Mouse (Mus musculus) embryonic facial prominence, embryonic 11.5 days (tissue): ENCODE measurements around the gene Zfp42. TPM values are rescaled to one million over a fixed set of nuclear protein-coding genes. Genes with fewer than 3 reads are reported as not detected.

ENCODE experiments used
- ATAC-seq: fragments of 200-750 bp; cut with Nextera tagmentation; replicated peaks from 2 replicates; pipeline ENCODE4 v1.8.0; 2017; ENCODE audit warnings: low read depth; ENCODE audit not compliant: insufficient number of reproducible peaks, low FRiP score, low TSS enrichment
- DNase-seq: peaks from one replicate; pipeline ENCODE4 v3.0.0-alpha.2; 2015; ENCODE audit warnings: low spot score
- H3K27ac ChIP-seq: fragments of 300-500 bp; sonication (generic); replicated peaks from 2 replicates; pipeline ENCODE4 v1.5.1; 2014; ENCODE audit warnings: mild to moderate bottlenecking, low read depth, low read length, control low read depth
- H3K27me3 ChIP-seq: fragments of 300-500 bp; sonication (generic); 2 replicates; pipeline ENCODE4 v1.6.1; 2014; ENCODE audit warnings: mild to moderate bottlenecking, low read length, moderate library complexity, mixed read lengths; ENCODE audit not compliant: control insufficient read depth, insufficient read depth
- H3K36me3 ChIP-seq: fragments of 300-500 bp; sonication (generic); replicated peaks from 2 replicates; pipeline ENCODE4 v1.6.1; 2014; ENCODE audit warnings: low read depth, mild to moderate bottlenecking, low read length, moderate library complexity, mixed read lengths; ENCODE audit not compliant: control insufficient read depth, insufficient read depth
- H3K4me1 ChIP-seq: fragments of 300-500 bp; sonication (generic); 2 replicates; pipeline ENCODE4 v1.6.1; 2014; ENCODE audit warnings: low read length, mixed read lengths; ENCODE audit not compliant: control insufficient read depth, insufficient read depth
- H3K4me2 ChIP-seq: fragments of 300-500 bp; sonication (generic); 2 replicates; pipeline ENCODE4 v1.6.1; 2014; ENCODE audit warnings: low read depth, mild to moderate bottlenecking, control low read depth, low read length, moderate library complexity
- H3K4me3 ChIP-seq: fragments of 300-500 bp; sonication (generic); 2 replicates; pipeline ENCODE4 v1.5.1; 2014; ENCODE audit warnings: low read depth, low read length, control low read depth
- H3K9ac ChIP-seq: fragments of 300-500 bp; sonication (generic); replicated peaks from 2 replicates; pipeline ENCODE4 v1.6.1; 2014; ENCODE audit warnings: mild to moderate bottlenecking, control low read depth, low read length
- H3K9me3 ChIP-seq: fragments of 300-500 bp; sonication (generic); replicated peaks from 2 replicates; pipeline ENCODE4 v1.6.1; 2016; ENCODE audit warnings: mild to moderate bottlenecking, low read length, inconsistent platforms, mixed read lengths; ENCODE audit not compliant: control insufficient read depth
- WGBS: fragments of 180-500 bp; shearing (Covaris S2); extraction: QIAGEN DNeasy Blood & Tissue Kit; methylation state at CpG from one replicate; pipeline ENCODE4 v1.1.7; 2014; 5-methylcytosine and 5-hydroxymethylcytosine counted together
- polyA plus RNA-seq: library from polyadenylated mRNA; unstranded; fragments of >200 nt; fragmentation: Nextera tagmentation; extraction: Ambion mirVana; gene quantifications from 2 replicates; pipeline ENCODE4 v1.2.1, GENCODE M21; 2014

Gene Zfp42
- polyA plus RNA-seq, 1 experiment from 2014 or later: not detected

DNA sequence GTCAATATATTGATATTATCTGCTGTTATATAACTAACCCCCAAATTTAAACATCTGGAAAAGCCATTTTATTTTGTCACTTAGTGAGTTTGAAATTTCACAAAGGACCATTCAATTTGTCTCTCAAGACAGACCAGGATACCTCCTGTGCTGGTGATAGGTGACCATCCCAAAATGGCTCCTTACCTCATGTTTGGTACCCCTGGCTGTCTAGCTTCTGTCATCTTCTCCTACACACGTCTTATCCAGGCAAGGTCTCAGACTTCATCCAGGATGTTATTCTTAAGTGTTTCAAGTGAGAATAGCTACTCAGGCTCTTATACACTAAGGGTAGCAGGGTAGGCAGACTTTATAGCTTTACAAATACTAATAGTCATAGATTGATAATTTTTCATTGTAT is 17.9 kb downstream of the Zfp42 start:
- Histone ChIP-seq H3K9me3 (no peaks in the 10 kb centered on the region), H3K4me2 (no peak overlapping the region), H3K27ac (no peak overlapping the region), H3K9ac (no peak overlapping the region), H3K27me3 (no peaks in the 10 kb centered on the region), H3K4me1 (no peaks in the 10 kb centered on the region), H3K36me3 (no peaks in the 10 kb centered on the region), H3K4me3 (no peak overlapping the region)
- ATAC-seq (no peak), DNase-seq (no peak)
- 88% methylated on average over 1 of the region's 1 CpGs for WGBS

DNA sequence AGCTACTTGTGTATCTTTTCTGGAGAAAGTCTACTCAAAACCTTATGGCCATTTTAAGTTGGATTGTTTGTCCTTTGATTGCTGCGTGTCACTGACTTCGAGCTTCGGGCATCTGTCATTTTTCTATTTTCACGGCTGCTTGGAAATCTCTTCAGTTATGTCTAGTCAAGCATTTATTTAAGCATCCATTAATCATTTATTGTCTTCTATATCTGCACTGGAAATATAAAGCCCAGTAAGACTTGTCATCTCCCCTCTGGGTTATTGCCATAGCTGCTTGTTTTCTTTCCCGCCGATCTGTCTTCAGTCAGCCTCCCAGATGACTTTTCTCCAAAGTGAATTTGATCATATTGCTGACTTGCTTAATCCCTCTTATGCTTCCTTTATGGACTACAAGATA is 19.3 kb downstream of the Zfp42 start:
- Histone ChIP-seq H3K4me3 (no peak overlapping the region), H3K4me2 (no peak overlapping the region), H3K9me3 (no peaks in the 10 kb centered on the region), H3K36me3 (no peaks in the 10 kb centered on the region), H3K27ac (no peak overlapping the region), H3K4me1 (no peaks in the 10 kb centered on the region), H3K27me3 (no peaks in the 10 kb centered on the region), H3K9ac (no peak overlapping the region)
- 93% methylated on average over 6 of the region's 6 CpGs for WGBS
- DNase-seq: no peak
- no peak for ATAC-seq

DNA sequence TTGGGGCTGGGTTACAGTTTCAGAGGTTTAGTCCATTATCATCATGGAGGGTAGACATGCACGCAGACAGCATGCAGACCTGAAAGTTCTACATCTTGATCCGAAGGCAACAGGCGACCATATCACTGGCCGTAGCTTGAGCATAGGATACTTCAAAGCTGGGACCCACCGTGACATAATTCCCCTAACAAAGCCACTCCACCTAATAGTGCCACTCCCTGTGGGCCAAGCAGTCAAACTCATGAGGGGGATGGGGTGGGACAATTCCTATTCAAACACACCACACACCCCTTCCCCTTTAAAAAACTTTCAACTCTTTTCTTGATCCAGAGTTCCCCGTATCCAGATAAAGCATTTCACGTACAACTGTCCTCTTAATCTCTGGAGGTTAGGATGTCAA is 23.5 kb downstream of the Zfp42 start:
- 91% methylated on average over 7 of the region's 7 CpGs for WGBS
- Histone ChIP-seq H3K27me3 (no peaks in the 10 kb centered on the region), H3K4me2 (no peak overlapping the region), H3K4me1 (no peaks in the 10 kb centered on the region), H3K9me3 (no peaks in the 10 kb centered on the region), H3K27ac (no peak overlapping the region), H3K4me3 (no peak overlapping the region), H3K9ac (no peak overlapping the region), H3K36me3 (no peaks in the 10 kb centered on the region)
- DNase-seq (no peak), ATAC-seq (no peak)

DNA sequence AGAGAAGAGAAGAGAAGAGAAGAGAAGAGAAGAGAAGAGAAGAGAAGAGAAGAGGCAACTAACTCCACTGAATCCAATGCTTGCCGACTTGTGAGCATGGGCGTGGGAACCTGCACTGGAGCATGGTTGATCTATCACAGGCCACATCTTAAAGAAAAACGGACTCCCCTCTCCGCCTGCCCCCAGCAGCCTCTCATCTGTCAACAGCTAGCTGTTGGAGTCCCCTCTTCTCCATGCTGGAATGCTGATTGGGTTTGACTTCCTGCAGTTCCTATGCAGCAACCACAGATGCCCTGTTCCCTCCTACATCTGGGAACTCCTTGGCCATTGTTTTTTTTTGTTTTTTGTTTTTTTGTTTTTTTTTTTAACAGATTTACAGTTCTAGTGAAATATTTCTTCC is 28.4 kb downstream of the Zfp42 start:
- no peaks in the 10 kb centered on the region for H3K36me3 ChIP-seq
- no peak overlapping the region for H3K4me3 ChIP-seq
- H3K4me1 ChIP-seq: no peaks in the 10 kb centered on the region
- DNase-seq (no peak), ATAC-seq (no peak)
- no peak overlapping the region for H3K27ac ChIP-seq
- H3K9ac ChIP-seq: no peak overlapping the region
- no peaks in the 10 kb centered on the region for H3K27me3 ChIP-seq
- H3K4me2 ChIP-seq: no peak overlapping the region
- 59% methylated on average over 4 of the region's 4 CpGs for WGBS
- no peaks in the 10 kb centered on the region for H3K9me3 ChIP-seq

DNA sequence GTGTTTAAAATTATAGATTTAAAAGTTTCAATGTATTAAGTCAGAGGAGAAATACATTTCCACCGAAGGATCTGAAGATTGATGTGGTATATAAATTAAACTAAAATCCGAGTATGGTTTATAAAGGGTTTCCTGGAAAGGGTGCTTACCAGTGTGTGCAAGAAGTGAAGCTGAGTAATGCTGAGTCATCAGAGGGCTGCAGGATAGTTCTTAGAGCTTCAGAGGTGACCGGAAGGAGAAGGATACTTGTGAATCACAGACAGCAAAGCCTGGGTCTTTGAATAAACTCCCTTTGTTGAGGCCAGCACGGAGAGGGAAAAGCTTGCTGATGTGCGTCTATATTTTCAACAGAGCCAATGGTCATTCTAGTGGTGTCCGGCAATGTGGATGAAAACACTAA is 45.8 kb downstream of the Zfp42 start:
- no peak overlapping the region for H3K27ac ChIP-seq
- DNase-seq (no peak), ATAC-seq (no peak)
- no peak overlapping the region for H3K4me3 ChIP-seq
- no peak overlapping the region for H3K9ac ChIP-seq
- 89% methylated on average over 6 of the region's 6 CpGs for WGBS
- H3K27me3 ChIP-seq: no peaks in the 10 kb centered on the region
- no peaks in the 10 kb centered on the region for H3K36me3 ChIP-seq
- H3K9me3 ChIP-seq: no peaks in the 10 kb centered on the region
- H3K4me2 ChIP-seq: no peak overlapping the region
- no peaks in the 10 kb centered on the region for H3K4me1 ChIP-seq

DNA sequence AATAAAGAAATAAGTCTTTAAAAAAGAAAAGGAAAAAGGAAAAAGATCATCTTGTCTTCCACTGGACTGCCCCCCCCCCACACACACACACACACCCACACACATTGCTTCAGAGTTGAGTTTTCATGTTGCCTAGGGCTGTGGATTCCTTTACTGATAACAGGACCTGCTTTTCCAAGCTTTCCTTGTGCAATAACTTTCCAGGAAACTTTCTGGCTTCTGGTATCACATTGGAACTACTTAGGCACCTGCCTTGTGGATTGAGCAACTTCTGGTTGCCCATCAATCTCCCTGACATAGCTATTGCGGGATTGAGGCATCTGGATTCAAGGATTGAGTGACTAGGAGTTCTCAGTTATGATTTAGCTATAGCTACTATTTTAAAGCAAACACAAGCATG is 48.9 kb downstream of the Zfp42 start:
- Histone ChIP-seq H3K36me3 (no peaks in the 10 kb centered on the region), H3K27me3 (no peaks in the 10 kb centered on the region), H3K4me3 (no peak overlapping the region), H3K27ac (no peak overlapping the region), H3K9ac (no peak overlapping the region), H3K4me2 (no peak overlapping the region), H3K9me3 (no peaks in the 10 kb centered on the region), H3K4me1 (no peaks in the 10 kb centered on the region)
- DNase-seq: no peak
- 93% methylated on average over 1 of the region's 1 CpGs for WGBS
- no peak for ATAC-seq

DNA sequence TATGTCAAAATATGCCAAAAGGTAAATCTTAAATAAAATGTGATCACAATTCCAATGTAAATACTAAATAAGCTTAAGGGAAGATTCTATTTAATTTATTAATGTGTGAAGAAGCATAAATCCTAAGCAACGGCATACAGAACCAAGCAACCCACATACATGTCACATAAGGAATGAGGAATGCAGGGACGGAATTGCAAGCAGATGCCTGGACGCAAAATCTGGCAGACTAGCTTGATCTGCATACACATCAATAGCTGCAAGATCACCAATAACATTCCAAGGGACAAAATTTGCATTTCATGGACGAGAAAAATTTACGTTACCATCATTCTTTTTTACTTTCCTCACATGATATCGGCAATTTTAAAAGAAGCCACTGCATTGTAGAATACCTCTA is 51.1 kb downstream of the Zfp42 start:
- no peak for DNase-seq
- H3K4me1 ChIP-seq: no peaks in the 10 kb centered on the region
- no peaks in the 10 kb centered on the region for H3K9me3 ChIP-seq
- H3K27ac ChIP-seq: no peak overlapping the region
- ATAC-seq: no peak
- no peak overlapping the region for H3K4me2 ChIP-seq
- H3K9ac ChIP-seq: no peak overlapping the region
- H3K27me3 ChIP-seq: no peaks in the 10 kb centered on the region
- 72% methylated on average over 6 of the region's 6 CpGs for WGBS
- no peaks in the 10 kb centered on the region for H3K36me3 ChIP-seq
- H3K4me3 ChIP-seq: no peak overlapping the region

DNA sequence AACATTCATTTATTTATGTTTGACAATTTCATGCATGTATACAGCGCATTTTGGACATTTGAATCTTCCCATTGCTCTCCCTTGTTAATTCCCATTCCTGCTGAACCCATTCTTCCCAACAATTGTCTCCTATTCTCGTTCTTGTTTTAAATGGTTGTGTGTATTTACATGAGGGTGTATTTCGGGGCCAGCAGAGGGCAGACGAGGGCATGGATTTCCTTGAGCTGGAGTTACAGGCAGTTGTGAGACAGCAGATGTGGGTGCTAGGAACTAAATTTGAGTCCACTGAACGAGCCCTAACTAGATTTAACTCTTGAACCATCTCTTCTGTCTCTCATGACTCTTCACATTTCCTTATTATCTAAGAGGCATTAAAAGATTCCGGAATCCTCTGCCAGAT is 55.1 kb downstream of the Zfp42 start:
- H3K27ac ChIP-seq: no peak overlapping the region
- DNase-seq (no peak), ATAC-seq (no peak)
- H3K27me3 ChIP-seq: no peaks in the 10 kb centered on the region
- WGBS: 78% methylated on average over 6 of the region's 6 CpGs
- no peak overlapping the region for H3K9ac ChIP-seq
- H3K36me3 ChIP-seq: no peaks in the 10 kb centered on the region
- no peak overlapping the region for H3K4me2 ChIP-seq
- no peak overlapping the region for H3K4me3 ChIP-seq
- H3K9me3 ChIP-seq: no peaks in the 10 kb centered on the region
- H3K4me1 ChIP-seq: no peaks in the 10 kb centered on the region

DNA sequence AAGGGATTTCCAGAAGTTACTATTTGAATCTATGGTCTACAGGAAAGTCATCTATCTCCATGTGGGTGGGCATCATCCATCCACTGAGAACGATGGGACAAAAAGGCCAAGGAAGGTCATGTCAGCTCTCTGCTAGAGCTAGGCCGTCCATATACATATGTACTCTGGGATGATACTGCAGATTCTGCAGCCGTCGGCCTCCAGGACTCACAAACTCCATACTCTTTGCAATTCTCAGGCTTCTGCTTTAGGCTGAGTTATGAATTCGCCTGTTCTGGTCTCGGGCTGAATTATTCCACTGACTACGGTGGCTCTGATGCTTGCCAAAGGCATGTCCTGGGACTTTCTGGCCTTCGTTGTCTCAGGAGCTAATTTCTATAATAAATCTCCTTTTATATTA is 58.1 kb downstream of the Zfp42 start:
- H3K4me2 ChIP-seq: no peak overlapping the region
- H3K9ac ChIP-seq: no peak overlapping the region
- H3K4me1 ChIP-seq: no peaks in the 10 kb centered on the region
- WGBS: 85% methylated on average over 8 of the region's 8 CpGs
- H3K4me3 ChIP-seq: no peak overlapping the region
- no peaks in the 10 kb centered on the region for H3K27me3 ChIP-seq
- no peak for DNase-seq
- no peak overlapping the region for H3K27ac ChIP-seq
- H3K36me3 ChIP-seq: no peaks in the 10 kb centered on the region
- no peaks in the 10 kb centered on the region for H3K9me3 ChIP-seq
- ATAC-seq: no peak
